Mouse (Mus musculus): Measurements from ENCODE around the gene Tm9sf2. TPM values are rescaled to one million over a fixed set of nuclear protein-coding genes. Genes with fewer than 3 reads are reported as not detected.

Tm9sf2 gene
- polyA plus RNA-seq, 1 experiment from 2014 or later, result 115 TPM

- Histone ChIP-seq H3K36me3 (no peaks in the 10 kb centered on the region), H3K9me3 (no peaks in the 10 kb centered on the region), H3K9ac (no peak overlapping the region), H3K27me3 (replicated peaks) (no peaks in the 10 kb centered on the region), H3K4me3 (no peak overlapping the region), H3K27ac (replicated peaks) (no peak overlapping the region), H3K4me1 (no peaks in the 10 kb centered on the region), H3K4me2 (no peak overlapping the region)
- 68% methylated on average over 5 of the region's 5 CpGs for WGBS
- no peak for ATAC-seq (ENCODE audit: extremely low read depth, insufficient number of reproducible peaks, low FRiP score, low TSS enrichment)
Observed at GRCm38 (mm10) chr14:122209177-122209576, 102.3 kb downstream of the Tm9sf2 start.

Other genes with a start within 250 kb of the Tm9sf2 start
- gene Ubac2, start 228.4 kb upstream of the Tm9sf2 start, polyA plus RNA-seq (2015; fragmentation: Nextera tagmentation; extraction: Ambion mirVana), result 52.4 and 55.8 TPM in 2 replicates
- 0.13 TPM in 1 of 2 replicates, not detected in the other for gene Gpr18, start 191.3 kb upstream of the Tm9sf2 start, polyA plus RNA-seq (2015; fragmentation: Nextera tagmentation; extraction: Ambion mirVana)
- gene Gpr183, start 141.8 kb upstream of the Tm9sf2 start, polyA plus RNA-seq (2015; fragmentation: Nextera tagmentation; extraction: Ambion mirVana), result 2.3 and 2.5 TPM in 2 replicates
- gene Timm8a2, start 72.4 kb upstream of the Tm9sf2 start, polyA plus RNA-seq (2015; fragmentation: Nextera tagmentation; extraction: Ambion mirVana), result not detected in 2 replicates
- gene Clybl, start 74.7 kb downstream of the Tm9sf2 start, polyA plus RNA-seq (2015; fragmentation: Nextera tagmentation; extraction: Ambion mirVana), result 68.2 and 75.2 TPM in 2 replicates